Mouse (Mus musculus): Measurements from ENCODE around the gene Kif5c. TPM values are rescaled to one million over a fixed set of nuclear protein-coding genes. Genes with fewer than 3 reads are reported as not detected.

Gene Kif5c
- polyA plus RNA-seq, 1 experiment from 2014 or later, result 3.7 TPM

DNA sequence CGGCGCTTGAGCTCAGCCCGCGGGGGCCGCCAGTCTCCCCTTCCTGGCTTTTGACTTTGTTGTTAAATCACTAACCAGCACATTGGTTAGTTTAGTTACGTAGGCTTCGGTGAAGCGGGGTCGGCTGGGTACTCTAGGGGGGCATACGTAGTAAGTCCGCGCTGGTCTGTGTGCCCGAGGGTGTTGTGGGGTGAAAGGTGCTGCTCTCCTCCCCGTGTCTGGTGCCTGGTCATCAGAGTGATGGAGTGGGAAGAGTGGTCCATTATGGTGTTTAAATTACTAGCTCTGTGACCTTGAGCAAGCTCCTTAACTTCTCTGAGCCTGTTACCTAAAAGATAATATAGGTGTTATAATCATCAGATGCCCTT lies 168.9 kb downstream of the Kif5c start:
- H3K9me3 ChIP-seq, result no peaks in the 10 kb centered on the region
- WGBS, result under 1% methylated on average over 14 of the region's 14 CpGs
- peaks cover 25% of the 10 kb centered on the region for H3K27me3 ChIP-seq
- peak overlapping the region; percentile 59 for H3K4me3 ChIP-seq
- no peaks in the 10 kb centered on the region for H3K36me3 ChIP-seq
- H3K27ac ChIP-seq, result 0 out of 2 replicates have a peak overlapping the region, but pooled peaks have one; percentile 40
- H3K4me2 ChIP-seq, result peak overlapping the region; percentile 100
- ATAC-seq (ENCODE audit: insufficient number of reproducible peaks, low FRiP score, low TSS enrichment, low read depth), result no peak
- peaks cover 16% of the 10 kb centered on the region for H3K4me1 ChIP-seq
- peak overlapping the region; percentile 51 for H3K9ac ChIP-seq

DNA sequence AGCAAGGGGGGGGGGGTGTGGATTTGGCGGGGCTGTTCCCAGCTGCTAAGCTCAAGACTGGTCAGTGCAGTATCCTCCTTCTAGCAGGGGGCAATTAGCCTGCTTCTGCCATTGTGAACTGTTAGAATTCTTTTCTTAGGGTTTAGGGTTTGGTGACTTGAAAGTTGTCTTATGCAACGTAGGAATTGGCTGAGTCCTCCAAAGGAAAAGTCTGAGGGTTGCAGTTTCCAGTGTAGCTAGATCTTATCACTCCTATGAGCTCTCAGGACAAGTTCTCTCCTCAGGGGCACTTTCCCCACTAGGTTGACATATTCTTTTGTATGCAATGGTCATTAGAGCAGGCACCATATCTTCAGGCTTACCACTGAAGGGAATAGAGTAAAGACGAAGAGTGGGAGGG lies 169.5 kb downstream of the Kif5c start:
- Histone ChIP-seq H3K27me3 (peaks cover 25% of the 10 kb centered on the region), H3K27ac (no peak overlapping the region), H3K4me2 (peak overlapping the region; percentile 100), H3K36me3 (no peaks in the 10 kb centered on the region), H3K4me1 (peaks cover 16% of the 10 kb centered on the region), H3K9ac (no peak overlapping the region), H3K9me3 (no peaks in the 10 kb centered on the region), H3K4me3 (no peak overlapping the region)
- ATAC-seq (ENCODE audit: insufficient number of reproducible peaks, low FRiP score, low TSS enrichment, low read depth), result no peak
- WGBS, result 14% methylated on average over 3 of the region's 3 CpGs

DNA sequence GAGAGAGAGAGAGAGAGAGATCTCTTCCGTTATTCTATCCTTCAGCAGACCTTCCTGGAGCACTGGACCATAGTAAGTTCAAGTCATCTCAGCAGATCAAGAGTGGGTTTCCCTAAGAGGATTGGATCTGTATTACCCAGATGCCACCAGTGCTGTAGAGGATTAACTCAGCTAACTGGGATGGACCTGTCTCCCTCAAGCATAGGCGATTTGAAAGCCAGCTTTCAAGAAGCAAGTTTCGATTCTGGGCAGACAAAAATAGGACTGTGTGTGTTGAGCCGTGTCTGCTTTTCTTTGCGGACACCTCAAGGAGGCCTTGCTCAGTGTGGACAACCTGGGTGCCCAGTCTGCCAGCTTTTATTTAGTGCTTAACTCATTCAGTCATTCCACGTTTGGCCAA lies 170.0 kb downstream of the Kif5c start:
- H3K4me2 ChIP-seq, result no peak overlapping the region
- H3K9me3 ChIP-seq, result no peaks in the 10 kb centered on the region
- H3K36me3 ChIP-seq, result no peaks in the 10 kb centered on the region
- WGBS, result 79% methylated on average over 6 of the region's 6 CpGs
- H3K4me1 ChIP-seq, result peaks cover 16% of the 10 kb centered on the region
- H3K4me3 ChIP-seq, result no peak overlapping the region
- H3K27me3 ChIP-seq, result peaks cover 25% of the 10 kb centered on the region
- no peak overlapping the region for H3K27ac ChIP-seq
- ATAC-seq (ENCODE audit: insufficient number of reproducible peaks, low FRiP score, low TSS enrichment, low read depth), result no peak
- H3K9ac ChIP-seq, result no peak overlapping the region

DNA sequence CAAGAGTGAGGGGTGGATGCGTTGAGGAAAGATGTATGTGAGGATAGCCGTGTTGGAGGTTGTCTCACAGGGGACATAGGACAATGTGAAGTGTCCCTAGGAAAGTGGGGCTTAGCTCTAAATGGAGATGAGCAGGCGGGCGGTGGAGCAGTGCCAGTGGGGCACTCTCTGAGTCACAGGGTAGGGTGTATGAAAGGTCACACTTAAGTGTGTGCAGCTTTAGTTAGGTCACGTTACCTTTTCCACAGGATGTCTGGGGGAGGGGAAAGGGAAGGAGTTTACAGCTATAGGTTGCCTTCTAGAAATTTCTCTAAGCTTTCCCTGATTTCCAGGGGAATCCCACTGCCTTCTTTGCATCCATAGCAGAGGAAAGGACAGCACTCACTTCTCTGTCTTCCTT lies 170.4 kb downstream of the Kif5c start:
- ATAC-seq (ENCODE audit: insufficient number of reproducible peaks, low FRiP score, low TSS enrichment, low read depth), result no peak
- WGBS, result 75% methylated on average over 5 of the region's 5 CpGs
- no peak overlapping the region for H3K27ac ChIP-seq
- no peak overlapping the region for H3K9ac ChIP-seq
- no peak overlapping the region for H3K4me2 ChIP-seq
- peaks cover 16% of the 10 kb centered on the region for H3K4me1 ChIP-seq
- H3K9me3 ChIP-seq, result no peaks in the 10 kb centered on the region
- no peak overlapping the region for H3K4me3 ChIP-seq
- peaks cover 25% of the 10 kb centered on the region for H3K27me3 ChIP-seq
- no peaks in the 10 kb centered on the region for H3K36me3 ChIP-seq

DNA sequence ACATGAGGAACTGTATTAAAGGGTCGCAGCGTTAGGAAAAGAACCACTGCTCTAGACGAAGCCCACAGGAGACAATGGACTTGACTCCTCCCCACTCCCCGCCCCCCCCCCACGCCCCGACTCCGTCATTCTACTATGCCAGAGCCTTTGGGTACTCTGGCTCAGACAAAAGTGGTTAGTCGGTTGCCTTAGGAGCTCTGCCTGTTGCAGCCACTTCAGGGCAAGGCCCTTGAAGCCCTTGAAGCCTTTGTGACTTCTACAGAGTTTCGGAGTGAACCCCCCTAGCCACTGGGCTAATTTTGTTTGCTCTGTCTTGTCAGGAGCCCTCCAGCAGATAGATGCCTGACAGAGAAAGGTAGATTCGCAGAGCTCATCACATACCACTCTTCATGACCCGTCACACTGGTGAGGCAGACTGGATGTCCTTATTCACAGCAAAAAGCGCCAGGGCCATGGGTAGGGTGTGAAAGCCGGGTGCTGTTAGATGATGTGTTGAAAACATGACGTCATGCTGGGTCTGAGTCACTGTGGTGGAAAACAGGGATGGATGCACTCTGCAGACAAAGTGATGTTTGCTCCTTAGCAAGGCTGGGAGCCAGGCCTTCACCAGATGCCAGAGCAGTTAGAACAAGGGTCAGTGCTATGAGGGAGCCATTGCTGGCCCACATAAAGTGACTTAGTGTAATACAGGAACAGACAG lies 178.5 kb downstream of the Kif5c start:
- Histone ChIP-seq H3K4me1 (no peaks in the 10 kb centered on the region), H3K9me3 (no peaks in the 10 kb centered on the region), H3K4me3 (no peak overlapping the region), H3K27ac (no peak overlapping the region), H3K27me3 (no peaks in the 10 kb centered on the region), H3K36me3 (no peaks in the 10 kb centered on the region), H3K4me2 (no peak overlapping the region), H3K9ac (no peak overlapping the region)
- WGBS, result 57% methylated on average over 14 of the region's 14 CpGs
- ATAC-seq (ENCODE audit: insufficient number of reproducible peaks, low FRiP score, low TSS enrichment, low read depth), result no peak

DNA sequence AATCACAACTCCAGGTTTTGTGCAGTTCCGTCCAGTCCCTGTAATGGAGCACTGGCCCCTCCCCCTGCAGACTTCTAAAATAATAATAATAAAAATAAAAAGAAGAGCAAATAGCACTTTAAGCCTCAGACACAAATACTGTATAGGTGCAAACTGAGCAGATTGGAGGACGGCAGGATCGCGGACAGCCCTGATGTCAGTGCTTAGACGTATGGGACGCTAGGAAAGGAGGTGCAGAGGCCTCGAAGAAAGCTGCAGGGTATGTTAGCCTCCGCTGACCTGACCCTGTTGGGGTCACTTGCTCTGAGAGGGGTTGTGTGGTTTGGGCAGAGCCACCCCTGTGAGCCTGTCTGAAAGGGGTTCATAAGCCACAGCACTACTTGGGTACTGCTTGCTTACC lies 185.3 kb downstream of the Kif5c start:
- WGBS, result 50% methylated on average over 8 of the region's 8 CpGs
- Histone ChIP-seq H3K9me3 (no peaks in the 10 kb centered on the region), H3K4me2 (no peak overlapping the region), H3K27me3 (no peaks in the 10 kb centered on the region), H3K9ac (no peak overlapping the region), H3K36me3 (no peaks in the 10 kb centered on the region), H3K4me1 (peaks cover 19% of the 10 kb centered on the region), H3K4me3 (no peak overlapping the region), H3K27ac (no peak overlapping the region)
- ATAC-seq (ENCODE audit: insufficient number of reproducible peaks, low FRiP score, low TSS enrichment, low read depth), result no peak

DNA sequence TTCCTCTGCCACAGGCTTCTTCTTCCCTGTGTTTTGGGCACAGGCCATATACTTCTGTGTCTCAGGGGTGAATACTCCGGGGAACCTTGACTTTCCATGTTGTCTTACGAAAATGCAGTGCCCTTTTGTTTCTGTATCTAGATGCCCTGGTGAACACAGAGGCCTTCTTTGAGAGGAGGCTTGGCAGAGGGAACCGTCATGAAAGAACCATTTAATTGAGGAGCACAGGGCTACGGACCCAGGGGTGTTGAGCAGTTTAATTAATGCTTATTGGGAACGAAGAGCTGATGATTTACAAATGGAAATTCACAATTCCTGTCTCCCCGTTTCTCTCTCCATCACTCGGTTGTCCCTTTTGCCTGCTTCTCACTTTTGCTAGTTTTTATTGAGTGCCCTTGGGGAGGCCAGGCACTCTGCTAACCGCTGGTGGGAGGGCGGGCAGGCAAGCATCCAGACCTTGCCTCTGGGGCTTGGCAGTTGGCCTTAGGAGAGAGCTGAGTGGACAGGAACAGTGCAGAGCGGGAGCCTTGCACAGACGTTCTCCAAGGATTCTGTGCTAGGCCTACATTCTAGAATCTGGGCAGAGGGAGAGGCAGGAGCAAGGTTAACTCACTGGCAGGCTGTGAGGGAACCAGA lies 186.8 kb downstream of the Kif5c start:
- H3K27ac ChIP-seq, result no peak overlapping the region
- no peak overlapping the region for H3K4me3 ChIP-seq
- ATAC-seq (ENCODE audit: insufficient number of reproducible peaks, low FRiP score, low TSS enrichment, low read depth), result 0 out of 2 replicates have a peak, but pooled peaks have one; percentile 32
- no peak overlapping the region for H3K4me2 ChIP-seq
- no peak overlapping the region for H3K9ac ChIP-seq
- H3K9me3 ChIP-seq, result no peaks in the 10 kb centered on the region
- peaks cover 19% of the 10 kb centered on the region for H3K4me1 ChIP-seq
- no peaks in the 10 kb centered on the region for H3K27me3 ChIP-seq
- 56% methylated on average over 11 of the region's 11 CpGs for WGBS
- H3K36me3 ChIP-seq, result no peaks in the 10 kb centered on the region

DNA sequence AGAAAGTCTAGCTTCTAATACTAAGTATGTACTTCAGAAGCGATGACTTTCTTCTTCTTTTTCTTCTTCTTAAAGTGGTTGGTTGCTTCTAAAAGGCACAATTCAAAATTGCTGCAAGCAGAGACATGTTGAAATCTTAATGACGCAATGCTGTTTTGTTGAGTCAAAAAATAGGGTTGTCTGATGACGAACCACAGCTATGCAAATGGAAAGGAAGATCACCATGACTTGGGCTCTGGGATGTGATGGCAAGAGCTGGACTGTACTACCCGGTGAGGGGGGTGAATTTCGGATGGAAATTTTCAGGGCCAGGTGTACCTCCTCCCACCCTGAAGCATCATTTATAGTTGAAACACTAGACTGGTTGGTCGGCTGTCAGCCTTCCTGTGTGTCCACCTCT lies 190.4 kb downstream of the Kif5c start:
- no peaks in the 10 kb centered on the region for H3K9me3 ChIP-seq
- WGBS, result 64% methylated on average over 6 of the region's 6 CpGs
- H3K9ac ChIP-seq, result no peak overlapping the region
- peaks cover 27% of the 10 kb centered on the region for H3K4me1 ChIP-seq
- no peak overlapping the region for H3K4me3 ChIP-seq
- ATAC-seq (ENCODE audit: insufficient number of reproducible peaks, low FRiP score, low TSS enrichment, low read depth), result no peak
- H3K4me2 ChIP-seq, result no peak overlapping the region
- no peak overlapping the region for H3K27ac ChIP-seq
- H3K36me3 ChIP-seq, result no peaks in the 10 kb centered on the region
- no peaks in the 10 kb centered on the region for H3K27me3 ChIP-seq

DNA sequence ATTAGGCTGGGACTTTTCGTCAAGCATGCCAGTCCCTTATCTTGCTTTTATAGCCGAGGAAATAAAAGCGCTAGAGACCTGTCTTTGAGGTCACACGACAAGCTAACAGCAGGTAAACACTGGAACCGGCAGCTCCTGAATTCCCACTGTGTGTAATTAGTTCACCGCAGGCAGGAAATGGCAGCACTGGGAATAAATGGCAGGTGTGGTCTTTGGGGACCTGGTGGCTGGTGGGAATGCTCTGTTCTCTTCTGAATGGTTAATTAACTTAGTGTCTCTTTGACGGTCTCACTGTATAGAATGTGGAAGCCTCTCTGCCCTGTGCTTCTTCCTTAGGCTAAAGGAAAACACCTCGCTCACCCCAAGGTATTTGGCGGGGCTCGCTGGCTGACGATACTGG lies 192.3 kb downstream of the Kif5c start:
- no peak overlapping the region for H3K4me3 ChIP-seq
- ATAC-seq (ENCODE audit: insufficient number of reproducible peaks, low FRiP score, low TSS enrichment, low read depth), result no peak
- H3K4me1 ChIP-seq, result peaks cover 14% of the 10 kb centered on the region
- no peaks in the 10 kb centered on the region for H3K36me3 ChIP-seq
- peak overlapping the region; percentile 20; the same call in 1 of the 2 replicates for H3K4me2 ChIP-seq
- H3K27ac ChIP-seq, result peak overlapping the region; percentile 57; the same call in 1 of the 2 replicates
- H3K9ac ChIP-seq, result no peak overlapping the region
- no peaks in the 10 kb centered on the region for H3K9me3 ChIP-seq
- WGBS, result 14% methylated on average over 11 of the region's 11 CpGs
- H3K27me3 ChIP-seq, result no peaks in the 10 kb centered on the region

DNA sequence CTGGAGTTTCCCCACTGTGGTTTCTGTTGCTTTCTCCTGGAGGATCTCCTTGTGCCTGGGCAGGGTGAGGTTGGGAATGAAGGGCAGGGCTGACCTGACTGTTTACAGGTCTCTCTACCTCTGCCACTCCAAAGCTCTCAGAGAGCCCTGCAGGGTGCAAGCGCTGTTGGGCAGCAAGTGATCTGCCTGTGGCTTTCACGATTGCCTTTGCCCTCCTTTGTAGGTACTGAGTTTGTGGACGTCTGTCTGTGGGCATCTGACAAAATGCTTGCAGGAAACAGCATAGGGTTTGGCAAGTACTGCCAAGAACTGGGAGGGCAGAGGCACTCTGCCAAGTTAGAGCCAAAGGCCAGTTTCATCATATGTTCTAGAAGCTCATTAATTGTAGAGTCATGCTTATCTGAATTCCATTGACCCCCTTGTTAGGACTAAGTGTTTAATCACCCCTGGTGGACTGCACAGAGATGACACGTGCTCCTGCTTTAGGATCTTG lies 192.8 kb downstream of the Kif5c start:
- Histone ChIP-seq H3K4me3 (no peak overlapping the region), H3K36me3 (no peaks in the 10 kb centered on the region), H3K27ac (peak overlapping the region; percentile 57), H3K4me1 (peaks cover 14% of the 10 kb centered on the region), H3K27me3 (no peaks in the 10 kb centered on the region), H3K9me3 (no peaks in the 10 kb centered on the region), H3K9ac (no peak overlapping the region), H3K4me2 (peak overlapping the region; percentile 20; the same call in 1 of the 2 replicates)
- no peak for ATAC-seq (ENCODE audit: insufficient number of reproducible peaks, low FRiP score, low TSS enrichment, low read depth)
- 22% methylated on average over 4 of the region's 4 CpGs for WGBS

DNA sequence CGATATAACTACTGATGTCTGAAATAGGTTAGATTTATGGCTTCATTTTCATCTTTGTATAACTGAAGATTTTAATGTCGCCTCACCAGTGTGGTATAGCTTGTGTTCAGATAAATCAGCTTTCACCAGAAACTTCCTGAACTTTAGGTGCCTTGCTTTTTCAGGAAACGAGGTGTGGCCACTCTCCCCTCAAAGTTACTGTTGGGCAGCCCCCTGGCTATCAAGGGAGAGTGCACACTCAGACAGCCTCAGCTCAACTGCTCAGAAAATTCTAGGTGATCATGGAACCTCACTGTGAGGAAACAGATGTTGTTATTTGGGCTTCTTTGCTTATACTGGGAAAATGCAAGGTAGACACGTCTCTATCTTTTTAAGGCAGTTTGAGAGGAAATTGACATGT lies 194.1 kb downstream of the Kif5c start:
- ATAC-seq (ENCODE audit: insufficient number of reproducible peaks, low FRiP score, low TSS enrichment, low read depth), result no peak
- H3K9ac ChIP-seq, result no peak overlapping the region
- no peaks in the 10 kb centered on the region for H3K27me3 ChIP-seq
- no peaks in the 10 kb centered on the region for H3K9me3 ChIP-seq
- no peak overlapping the region for H3K4me3 ChIP-seq
- WGBS, result 50% methylated on average over 4 of the region's 4 CpGs
- no peak overlapping the region for H3K4me2 ChIP-seq
- H3K27ac ChIP-seq, result 0 out of 2 replicates have a peak overlapping the region, but pooled peaks have one; percentile 30
- H3K36me3 ChIP-seq, result no peaks in the 10 kb centered on the region
- H3K4me1 ChIP-seq, result peaks cover 19% of the 10 kb centered on the region

DNA sequence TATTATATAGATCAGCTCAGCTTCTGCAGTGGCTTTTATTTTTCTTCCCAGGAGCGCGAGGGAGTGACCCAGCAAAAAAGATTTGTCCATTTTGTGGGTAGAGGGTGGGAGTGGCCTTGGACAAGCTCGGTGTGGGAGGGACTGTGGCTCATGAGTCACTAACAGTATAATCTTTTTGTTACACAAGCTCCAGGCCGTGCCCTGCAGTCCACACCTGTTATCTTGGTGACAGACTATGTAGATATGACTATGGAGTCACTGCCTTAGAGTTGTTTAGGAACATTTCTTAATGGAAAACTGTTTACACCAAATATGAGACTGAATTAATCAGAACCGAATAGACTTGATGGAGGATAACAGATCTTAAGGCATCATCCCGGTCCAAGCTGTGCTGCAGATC lies 194.9 kb downstream of the Kif5c start:
- Histone ChIP-seq H3K9ac (no peak overlapping the region), H3K27ac (no peak overlapping the region), H3K27me3 (no peaks in the 10 kb centered on the region), H3K36me3 (no peaks in the 10 kb centered on the region), H3K4me1 (peaks cover 19% of the 10 kb centered on the region), H3K9me3 (no peaks in the 10 kb centered on the region), H3K4me3 (no peak overlapping the region), H3K4me2 (no peak overlapping the region)
- WGBS, result 61% methylated on average over 6 of the region's 6 CpGs
- no peak for ATAC-seq (ENCODE audit: insufficient number of reproducible peaks, low FRiP score, low TSS enrichment, low read depth)
